Mouse (Mus musculus) R1 (cell line): ENCODE measurements at regions not wholly inside any gene's neighbourhood (a gene's known extent, or its start where the extent isn't known, plus 50 kb on each side); places are given as distances from the start of the nearest gene placed in this dataset.
A peak's percentile ranks its signal among the peaks of the same experiment; 100 is the strongest.

Experiments used
- DNase-seq: peaks from one replicate; pipeline ENCODE4 v3.0.0-alpha.2; 2018; ENCODE audit warnings: low read depth, low spot score

DNA sequence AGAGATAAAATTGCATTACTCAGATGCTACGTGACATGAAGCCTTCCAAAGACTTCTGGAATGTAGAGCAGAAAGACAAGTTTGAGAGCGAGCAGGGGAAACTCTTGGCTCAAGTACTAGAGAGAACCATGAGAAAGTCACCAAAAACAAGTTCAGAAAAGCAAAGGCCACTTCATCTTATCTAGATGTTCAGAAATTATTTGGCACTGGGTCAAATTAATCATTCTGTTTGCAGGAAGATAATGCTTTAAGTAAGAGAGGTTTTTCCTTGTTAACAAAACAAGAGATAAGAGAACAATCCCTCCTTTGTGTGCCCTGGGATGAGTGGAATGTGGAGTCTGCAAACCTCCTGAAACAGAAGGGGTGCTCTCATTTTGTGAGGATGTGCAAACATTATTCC, 565.6 kb upstream of the C030005K15Rik start:
- DNase-seq, result no peak

- DNase-seq, result no peak
Observed at GRCm38 (mm10) chr10:98305667-98306066, 579.1 kb upstream of the C030005K15Rik start.

GRCm38 (mm10) chr10:98309667-98310066, 583.1 kb upstream of the C030005K15Rik start:
- no peak for DNase-seq

DNA sequence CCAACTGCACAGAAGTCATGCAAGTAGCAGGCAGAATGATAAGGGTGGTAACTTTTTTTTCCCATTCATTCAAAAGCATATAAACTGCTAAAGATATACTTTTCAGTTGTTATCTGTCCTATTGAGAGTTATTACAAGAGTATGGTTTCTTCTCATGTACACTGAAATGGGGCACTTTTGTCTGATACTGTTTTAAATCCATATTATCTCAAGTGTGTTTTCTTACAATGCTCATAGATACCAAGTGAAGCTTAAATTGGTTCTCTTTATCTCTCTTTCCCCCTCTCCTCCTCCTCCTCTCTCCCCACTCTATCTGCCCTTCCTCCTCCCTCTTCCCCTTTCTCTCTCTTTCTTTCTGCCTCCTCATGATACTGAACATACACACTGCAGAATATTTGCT, 584.8 kb upstream of the C030005K15Rik start:
- DNase-seq, result no peak

- no peak for DNase-seq
Observed at GRCm38 (mm10) chr10:98318416-98318815, 591.9 kb upstream of the C030005K15Rik start.

DNA sequence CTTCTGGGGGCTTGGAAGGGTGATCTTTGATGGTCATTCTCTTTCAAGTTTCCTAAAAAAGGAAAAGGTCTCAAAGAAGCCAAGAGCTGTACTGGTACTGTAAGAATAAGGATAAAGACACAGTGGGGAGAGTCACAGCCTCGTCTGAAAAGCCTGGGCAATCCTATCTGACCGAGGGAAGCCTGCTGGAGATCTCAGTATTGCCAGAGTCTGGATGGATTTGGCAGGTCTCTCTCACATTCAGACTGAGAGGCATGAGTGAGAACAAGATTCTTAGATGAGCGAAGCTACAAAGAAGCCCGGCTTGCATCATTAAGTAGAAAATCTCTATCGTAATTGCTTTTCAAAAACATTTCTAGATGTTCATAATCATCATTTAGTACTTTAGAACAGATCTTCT, 590.4 kb upstream of the Atp2b1 start:
- no peak for DNase-seq

DNA sequence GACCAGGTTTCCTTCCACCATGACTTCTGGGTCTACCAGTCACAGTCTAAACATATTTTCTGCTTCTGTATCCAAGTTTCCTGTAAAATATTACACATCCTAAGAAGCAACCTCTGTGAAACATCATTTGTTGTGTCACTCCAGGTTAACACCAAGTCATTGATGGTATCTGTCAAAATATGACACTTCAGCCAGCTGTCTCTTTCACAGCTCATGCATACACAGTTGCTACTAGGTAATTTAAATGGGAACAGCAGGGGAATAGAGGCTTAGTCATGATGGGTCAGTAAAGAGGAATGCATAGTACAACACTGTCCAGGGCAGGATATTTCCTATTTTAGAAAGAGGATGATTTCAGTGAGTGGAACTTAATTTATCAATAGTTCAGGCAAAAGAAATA, 589.6 kb upstream of the Atp2b1 start:
- DNase-seq, result no peak

- no peak for DNase-seq
Observed at GRCm38 (mm10) chr10:98325720-98326119, 588.5 kb upstream of the Atp2b1 start.

DNA sequence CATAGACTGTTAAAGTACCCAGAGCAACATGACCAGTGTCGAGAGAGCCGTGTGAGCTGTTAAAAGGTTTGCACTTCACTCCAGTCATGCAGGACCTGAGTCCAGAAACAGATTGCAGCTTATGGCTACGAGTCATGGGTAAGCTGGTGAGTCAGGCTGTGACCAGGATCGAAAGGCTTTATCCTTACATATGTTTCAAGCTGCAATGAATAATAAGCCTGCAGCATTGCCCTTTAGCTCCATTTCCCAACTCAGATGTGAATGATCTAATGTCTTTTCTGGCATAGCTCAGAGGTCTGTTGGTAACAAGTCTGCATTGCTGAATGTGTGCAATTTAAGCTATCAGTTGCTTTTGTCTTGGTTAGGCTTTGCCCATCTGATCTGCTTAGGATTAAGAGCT, 581.5 kb upstream of the Atp2b1 start:
- DNase-seq, result no peak

GRCm38 (mm10) chr10:98333411-98334067, 580.7 kb upstream of the Atp2b1 start:
- DNase-seq, result no peak

DNA sequence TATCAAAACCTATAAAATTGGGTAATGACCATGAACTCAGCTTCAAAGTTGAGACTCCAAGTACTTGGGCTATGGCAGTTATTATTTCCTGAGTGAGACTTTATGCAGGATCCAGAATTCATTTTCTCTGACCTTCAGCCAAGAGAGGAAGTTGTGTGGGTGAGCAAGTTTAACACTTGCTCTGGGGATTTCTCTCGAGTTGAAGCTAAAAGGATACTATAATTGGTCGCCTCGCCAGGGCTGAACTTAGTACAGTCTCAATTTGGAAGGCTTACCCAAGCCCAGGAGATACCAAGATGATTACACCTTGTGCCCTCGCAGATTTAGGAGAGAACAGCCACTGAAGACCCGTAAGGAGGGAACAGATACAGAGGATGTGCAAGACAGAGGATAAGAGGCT, 570.4 kb upstream of the Atp2b1 start:
- no peak for DNase-seq

DNA sequence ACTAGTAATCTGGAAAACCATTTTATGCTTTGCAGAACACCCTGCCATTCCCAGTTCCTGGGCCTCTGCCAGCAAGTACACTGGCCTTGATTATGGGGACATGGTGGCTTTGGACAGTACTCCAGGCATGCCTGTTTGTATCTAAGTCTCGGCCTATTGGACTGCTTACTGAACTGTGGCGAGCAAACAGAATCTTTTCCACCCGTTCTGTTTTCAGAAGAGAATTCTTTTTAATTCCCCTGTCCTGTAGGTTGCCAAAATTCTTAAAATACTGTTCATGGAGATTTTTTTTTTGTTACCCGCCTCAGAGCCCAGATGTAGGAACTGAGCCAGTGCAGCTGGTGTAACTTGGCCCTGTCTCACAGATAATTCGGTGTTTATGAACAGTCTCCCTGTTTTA, 564.7 kb upstream of the Atp2b1 start:
- DNase-seq, result no peak

GRCm38 (mm10) chr10:98350318-98350926, 563.8 kb upstream of the Atp2b1 start:
- no peak for DNase-seq

- no peak for DNase-seq
Observed at GRCm38 (mm10) chr10:98352061-98352460, 562.1 kb upstream of the Atp2b1 start.

DNA sequence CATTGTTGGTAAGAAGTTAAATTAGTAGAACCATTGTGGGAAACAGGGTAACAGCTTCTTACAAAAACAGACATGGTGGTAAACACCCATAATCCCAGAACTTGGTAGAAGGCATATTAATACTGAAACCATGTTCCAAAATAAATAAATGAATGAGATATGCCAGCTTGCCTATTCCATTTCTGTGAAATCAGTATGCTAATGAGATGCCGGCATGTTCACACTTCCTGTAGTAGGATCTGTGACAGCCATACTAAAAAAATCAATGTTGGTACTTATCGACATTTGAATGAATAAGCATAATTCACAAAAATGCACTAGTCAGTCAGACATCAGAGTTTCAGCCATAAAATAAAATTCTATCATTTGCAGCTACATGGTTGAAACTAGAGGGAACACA, 559.7 kb upstream of the Atp2b1 start:
- no peak for DNase-seq

- DNase-seq, result no peak
Observed at GRCm38 (mm10) chr10:98364604-98365003, 549.6 kb upstream of the Atp2b1 start.

DNA sequence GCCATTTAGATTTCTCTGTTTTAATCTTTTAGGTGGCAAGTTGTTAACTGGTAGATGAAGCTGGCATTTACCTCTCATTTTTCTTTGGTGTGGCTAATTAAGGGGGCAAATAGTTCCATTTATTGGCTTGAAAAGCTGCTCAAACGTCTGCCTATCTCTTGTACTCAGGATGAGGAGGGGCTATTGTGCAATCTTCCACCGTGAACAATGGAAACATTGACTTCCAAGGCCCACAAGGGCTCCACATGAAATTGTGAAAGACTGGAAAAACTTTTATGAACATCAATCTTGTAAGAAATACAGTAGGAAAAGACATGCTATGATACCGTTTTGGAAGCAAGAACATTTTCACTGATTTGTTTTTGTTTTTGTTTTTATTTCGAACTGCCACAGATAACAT, 541.6 kb upstream of the Atp2b1 start:
- no peak for DNase-seq

DNA sequence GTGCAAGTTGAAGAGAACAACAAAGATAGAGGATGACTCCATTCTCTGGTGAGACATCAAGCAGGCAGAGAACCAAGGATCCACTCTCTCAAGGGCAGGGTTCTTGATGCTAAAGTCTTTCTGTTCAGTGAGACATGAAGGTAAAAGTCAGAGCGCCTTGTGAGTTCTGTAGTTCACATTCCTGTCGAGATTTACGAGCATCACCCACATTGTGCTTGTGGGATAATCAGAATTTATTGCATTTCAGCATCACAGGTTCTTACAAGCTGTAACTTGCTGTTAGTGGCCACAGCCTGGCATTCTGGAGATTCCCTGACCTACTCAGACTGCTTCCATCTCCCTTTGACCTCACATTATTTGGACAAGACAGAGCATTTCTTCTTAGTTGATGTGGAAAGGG, 540.9 kb upstream of the Atp2b1 start:
- DNase-seq, result no peak

GRCm38 (mm10) chr10:98374684-98375083, 539.5 kb upstream of the Atp2b1 start:
- DNase-seq, result no peak

GRCm38 (mm10) chr10:98388543-98388942, 525.7 kb upstream of the Atp2b1 start:
- DNase-seq, result no peak

DNA sequence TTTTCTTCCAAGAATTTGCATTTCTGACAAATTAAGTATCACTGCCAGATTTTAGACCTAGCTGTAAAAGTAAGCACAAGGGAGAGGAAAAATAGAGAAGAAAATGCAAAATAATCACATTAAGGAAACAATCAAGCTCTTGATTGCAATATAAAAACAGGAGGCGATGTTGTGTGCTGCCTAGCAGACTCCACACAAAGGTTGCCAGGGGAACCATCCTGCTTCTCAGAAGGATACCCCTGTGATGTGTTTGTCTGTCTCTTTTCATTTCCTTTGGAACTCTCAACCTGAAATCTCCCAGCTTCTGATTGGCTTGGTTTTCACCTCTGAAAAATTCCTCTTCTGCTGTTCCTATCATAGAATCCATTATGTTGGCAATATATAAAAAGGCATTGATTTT, 514.3 kb upstream of the Atp2b1 start:
- peak; percentile 10 for DNase-seq

DNA sequence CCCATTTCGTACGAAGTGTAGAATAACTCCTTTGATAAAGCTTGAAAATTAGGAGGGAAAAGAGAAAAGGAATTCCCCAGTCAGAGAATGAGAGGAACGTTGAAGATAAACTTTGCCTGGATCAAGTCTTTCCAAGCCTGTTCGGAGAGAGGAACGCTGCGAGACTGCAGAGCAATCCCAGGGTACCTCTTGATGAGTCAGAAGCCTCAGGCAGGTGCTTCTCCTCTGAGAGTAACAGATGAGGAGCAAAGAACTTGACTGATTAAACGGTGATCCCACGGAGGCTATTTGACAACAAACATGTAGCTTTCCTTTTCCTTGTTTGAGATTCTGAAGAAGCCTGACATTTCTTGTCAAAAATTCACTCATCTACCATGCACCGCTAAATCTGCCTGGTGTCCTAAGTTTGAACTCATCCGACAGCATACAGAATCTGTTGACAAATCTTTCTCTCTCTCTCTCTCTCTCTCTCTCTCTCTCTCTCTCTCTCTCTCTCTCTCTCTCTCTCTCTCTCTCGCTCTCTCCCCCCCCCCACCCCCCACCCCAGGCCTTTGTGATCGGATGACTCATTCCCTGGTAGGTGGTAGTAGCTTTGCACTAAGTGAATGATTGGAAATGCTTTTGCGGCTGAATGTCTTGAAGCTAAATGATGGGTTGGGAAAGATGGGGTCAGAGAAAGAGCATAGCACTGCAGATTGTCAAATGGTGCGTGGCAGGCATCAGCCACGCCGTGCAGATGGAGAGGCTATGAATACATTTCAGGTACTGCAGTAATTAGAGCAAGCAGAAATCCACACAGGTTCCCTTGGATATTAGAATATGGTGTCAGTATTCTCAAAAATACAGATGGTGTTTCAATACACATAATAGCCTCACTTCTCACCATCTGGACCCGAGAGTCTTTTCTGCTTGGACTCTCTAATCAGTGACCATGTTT, 496.1 kb upstream of the Atp2b1 start:
- no peak for DNase-seq

DNA sequence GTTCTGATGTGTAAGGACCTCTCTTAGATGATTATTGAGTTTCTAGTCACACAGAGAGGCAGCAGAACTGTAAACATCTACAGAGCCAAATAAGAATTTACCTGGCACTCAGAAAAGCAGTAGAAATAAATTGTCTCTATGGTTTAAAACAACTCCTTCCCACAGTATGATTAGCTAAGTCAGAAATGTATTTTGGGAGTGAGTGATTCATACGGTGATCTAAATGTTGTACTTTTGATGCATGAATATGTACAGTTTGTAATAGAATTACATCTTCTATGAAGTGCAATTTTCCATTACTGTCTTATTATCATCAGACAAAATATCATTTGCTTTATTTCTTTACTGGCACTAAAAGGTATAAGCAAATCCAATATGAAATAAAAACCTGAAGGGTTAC, 489.8 kb upstream of the Atp2b1 start:
- no peak for DNase-seq
